Mouse (Mus musculus): Measurements from ENCODE around the gene Megf6. TPM values are rescaled to one million over a fixed set of nuclear protein-coding genes. Genes with fewer than 3 reads are reported as not detected.

Megf6 gene
- polyA plus RNA-seq (2014; fragmentation: Illumina TruSeq; extraction: RNeasy Lipid Tissue Mini Kit (QIAGEN cat#74804); ENCODE audit: low read depth, low replicate concordance) = not detected

DNA sequence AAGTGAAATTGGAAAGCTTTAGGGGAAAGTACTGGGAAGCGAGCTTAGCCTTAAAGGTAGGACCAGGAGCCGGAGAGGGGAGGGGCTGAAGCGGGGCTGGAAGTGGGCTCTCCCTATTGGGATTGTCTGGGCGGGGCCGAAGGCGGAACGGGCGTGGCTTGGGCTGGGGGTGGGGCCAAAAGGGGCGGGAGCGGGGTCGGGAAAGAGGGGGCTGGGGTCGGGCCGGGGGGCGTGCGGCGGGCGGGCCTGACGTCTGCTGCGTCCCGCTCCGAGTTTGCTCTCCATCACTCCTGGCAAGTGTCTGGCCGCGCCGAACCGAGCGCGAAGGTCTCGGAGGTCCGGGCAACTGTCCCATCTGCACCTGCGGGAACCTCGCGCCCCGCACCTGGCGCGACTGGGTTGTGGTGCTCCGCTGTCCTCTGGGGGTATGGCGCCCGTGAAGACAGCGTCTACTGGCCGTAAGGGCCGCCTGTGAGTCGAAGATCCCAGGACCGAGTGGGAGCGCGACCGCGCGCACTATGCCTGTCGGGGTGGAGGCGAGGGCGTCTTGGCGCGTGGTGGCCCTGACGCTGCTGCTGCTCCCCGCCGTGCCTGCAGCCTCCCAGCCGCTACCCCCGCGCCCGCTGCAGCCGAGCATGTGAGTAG, at the start of gene Megf6:
Gene Megf6, plus strand, starts transcription at position 225 of the 645 bp plus-strand sequence.

DNA sequence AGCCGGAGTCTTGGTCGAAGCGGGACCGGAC, 30.5 kb upstream of the Megf6 start, which contains the start of gene Trp73:
Gene Trp73, minus strand, starts transcription at position 27 of the 31 bp plus-strand sequence.

GRCm38 (mm10) chr4:154142211-154143040, 28.1 kb upstream of the Megf6 start, which contains the start of gene Wrap73:
Gene Wrap73, plus strand, starts transcription at chr4:154142372.

GRCm38 (mm10) chr4:154160538-154161390, 9.8 kb upstream of the Megf6 start, which contains the start of gene Tprgl:
Gene Tprgl, minus strand, starts transcription at chr4:154160666.

DNA sequence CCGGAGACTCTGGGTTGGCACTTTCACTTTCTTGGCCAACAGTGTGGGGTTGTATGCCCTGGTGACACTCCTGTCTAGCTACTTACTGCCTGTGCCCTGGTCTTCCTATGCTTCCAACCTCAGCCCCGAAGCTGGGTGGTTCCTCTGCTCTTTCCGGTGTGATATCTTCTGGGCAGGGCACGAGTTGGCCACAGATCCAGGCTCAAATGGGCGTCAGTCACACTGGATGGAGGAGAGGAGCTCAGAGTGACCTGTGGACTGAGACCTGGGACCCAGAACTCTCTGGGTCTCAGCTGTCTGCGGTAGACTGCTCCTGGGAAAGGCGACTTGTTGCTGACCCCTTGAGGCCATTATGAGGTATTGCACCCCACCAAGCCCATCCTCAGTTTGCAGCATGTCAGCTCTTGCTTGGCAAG, 130.9 kb downstream of the Megf6 start, which contains the start of gene Arhgef16:
Gene Arhgef16, minus strand, starts transcription at position 211 of the 416 bp plus-strand sequence.

Other genes starting within 250 kb of the Megf6 start
- gene A430005L14Rik, start 213.5 kb upstream of the Megf6 start, polyA plus RNA-seq (2014; fragmentation: Illumina TruSeq; extraction: RNeasy Lipid Tissue Mini Kit (QIAGEN cat#74804); ENCODE audit: low read depth, low replicate concordance) = 5.5 TPM
- 1.7 TPM for gene Dffb, start 195.6 kb upstream of the Megf6 start, polyA plus RNA-seq (2014; fragmentation: Illumina TruSeq; extraction: RNeasy Lipid Tissue Mini Kit (QIAGEN cat#74804); ENCODE audit: low read depth, low replicate concordance)
- gene Cep104, start 195.5 kb upstream of the Megf6 start, polyA plus RNA-seq (2014; fragmentation: Illumina TruSeq; extraction: RNeasy Lipid Tissue Mini Kit (QIAGEN cat#74804); ENCODE audit: low read depth, low replicate concordance) = 35.3 TPM
- gene Lrrc47, start 159.0 kb upstream of the Megf6 start, polyA plus RNA-seq (2014; fragmentation: Illumina TruSeq; extraction: RNeasy Lipid Tissue Mini Kit (QIAGEN cat#74804); ENCODE audit: low read depth, low replicate concordance) = 18.2 TPM
- 1.3 TPM for gene Smim1, start 144.5 kb upstream of the Megf6 start, polyA plus RNA-seq (2014; fragmentation: Illumina TruSeq; extraction: RNeasy Lipid Tissue Mini Kit (QIAGEN cat#74804); ENCODE audit: low read depth, low replicate concordance)
- not detected for gene Ccdc27, start 128.1 kb upstream of the Megf6 start, polyA plus RNA-seq (2014; fragmentation: Illumina TruSeq; extraction: RNeasy Lipid Tissue Mini Kit (QIAGEN cat#74804); ENCODE audit: low read depth, low replicate concordance)
- not detected for gene Trp73, start 30.5 kb upstream of the Megf6 start, polyA plus RNA-seq (2014; fragmentation: Illumina TruSeq; extraction: RNeasy Lipid Tissue Mini Kit (QIAGEN cat#74804); ENCODE audit: low read depth, low replicate concordance)
- 3.1 TPM for gene Wrap73, start 28.4 kb upstream of the Megf6 start, polyA plus RNA-seq (2014; fragmentation: Illumina TruSeq; extraction: RNeasy Lipid Tissue Mini Kit (QIAGEN cat#74804); ENCODE audit: low read depth, low replicate concordance)
- gene Tprgl, start 10.1 kb upstream of the Megf6 start, polyA plus RNA-seq (2014; fragmentation: Illumina TruSeq; extraction: RNeasy Lipid Tissue Mini Kit (QIAGEN cat#74804); ENCODE audit: low read depth, low replicate concordance) = 151 TPM
- not detected for gene Arhgef16, start 130.9 kb downstream of the Megf6 start, polyA plus RNA-seq (2014; fragmentation: Illumina TruSeq; extraction: RNeasy Lipid Tissue Mini Kit (QIAGEN cat#74804); ENCODE audit: low read depth, low replicate concordance)
- gene B230104I21Rik, start 165.4 kb downstream of the Megf6 start, polyA plus RNA-seq (2014; fragmentation: Illumina TruSeq; extraction: RNeasy Lipid Tissue Mini Kit (QIAGEN cat#74804); ENCODE audit: low read depth, low replicate concordance) = not detected